Mouse (Mus musculus): ENCODE measurements around the gene Gm28053.

Gm28053 gene

DNA sequence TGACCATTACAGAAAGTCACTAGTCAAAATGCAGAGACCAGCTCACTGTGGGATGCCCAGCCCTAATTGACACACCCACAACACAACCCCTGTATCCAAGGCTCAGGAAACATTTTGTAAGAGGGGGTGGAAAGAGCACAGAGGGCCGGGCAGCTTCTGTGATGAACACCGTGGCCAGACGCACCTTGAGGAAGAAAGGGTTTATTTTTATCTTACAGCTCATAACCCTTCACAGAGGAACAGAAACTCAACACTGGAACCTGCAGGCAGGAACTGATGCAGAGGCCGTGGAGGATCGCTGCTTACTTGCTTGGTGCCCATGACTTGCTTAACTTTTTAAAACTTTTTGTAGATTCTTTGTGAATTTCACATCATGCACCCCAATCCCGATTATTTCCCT lies 25.4 kb upstream of the Gm28053 start:
- no peak for DNase-seq (ENCODE audit: low spot score)

DNA sequence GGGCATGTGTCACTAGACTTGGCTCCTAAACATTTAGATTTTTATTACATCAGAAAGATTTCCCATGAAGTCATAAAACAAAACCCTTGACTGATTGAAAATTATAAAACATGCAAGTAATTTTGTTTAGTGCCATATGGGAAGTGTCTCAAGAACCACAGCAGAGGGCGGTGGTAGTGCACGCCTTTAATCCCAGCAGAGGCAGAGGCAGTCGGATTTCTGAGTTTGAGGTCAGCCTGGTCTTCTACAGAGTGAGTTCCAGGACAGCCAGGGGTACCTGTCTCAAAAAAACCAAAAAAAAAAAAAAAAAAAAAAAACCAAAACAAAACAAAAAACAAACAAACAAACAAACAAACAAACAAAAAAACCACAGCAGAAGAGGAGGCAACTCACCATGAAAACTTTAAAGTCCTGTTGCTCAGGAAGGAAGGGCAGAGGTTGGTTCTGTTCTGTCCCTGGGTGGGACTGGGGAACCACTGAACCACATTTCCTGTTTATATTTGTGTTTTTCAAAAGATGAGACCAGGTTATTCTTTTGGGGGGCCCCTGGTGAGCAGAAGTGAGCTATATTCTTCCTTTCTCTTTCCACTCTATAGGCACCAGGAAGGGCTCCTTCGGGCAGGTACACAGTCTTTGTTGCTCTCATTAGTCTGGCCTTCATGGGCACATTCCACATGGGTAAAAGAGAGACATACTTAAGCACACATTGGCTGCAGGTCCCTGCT lies 21.4 kb upstream of the Gm28053 start:
- DNase-seq (ENCODE audit: low spot score): no peak

DNA sequence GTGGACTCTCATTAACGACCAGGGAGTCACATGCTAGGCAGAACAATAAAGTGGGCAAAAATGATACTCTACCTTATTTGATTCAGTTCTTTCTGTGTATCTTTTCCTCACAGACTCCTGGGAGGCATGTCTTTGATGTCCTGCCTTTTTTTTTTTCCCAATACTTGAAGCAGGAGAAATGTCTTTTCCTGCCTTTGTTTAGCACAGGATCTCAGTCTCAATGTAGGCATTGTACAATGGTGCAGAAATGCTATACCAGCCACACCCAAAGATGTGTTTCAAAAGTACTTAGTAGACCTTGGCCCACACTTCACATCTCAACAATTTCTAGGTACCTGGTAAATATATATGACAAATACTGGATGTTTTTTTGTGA lies 20.9 kb upstream of the Gm28053 start:
- DNase-seq (ENCODE audit: low spot score): no peak

DNA sequence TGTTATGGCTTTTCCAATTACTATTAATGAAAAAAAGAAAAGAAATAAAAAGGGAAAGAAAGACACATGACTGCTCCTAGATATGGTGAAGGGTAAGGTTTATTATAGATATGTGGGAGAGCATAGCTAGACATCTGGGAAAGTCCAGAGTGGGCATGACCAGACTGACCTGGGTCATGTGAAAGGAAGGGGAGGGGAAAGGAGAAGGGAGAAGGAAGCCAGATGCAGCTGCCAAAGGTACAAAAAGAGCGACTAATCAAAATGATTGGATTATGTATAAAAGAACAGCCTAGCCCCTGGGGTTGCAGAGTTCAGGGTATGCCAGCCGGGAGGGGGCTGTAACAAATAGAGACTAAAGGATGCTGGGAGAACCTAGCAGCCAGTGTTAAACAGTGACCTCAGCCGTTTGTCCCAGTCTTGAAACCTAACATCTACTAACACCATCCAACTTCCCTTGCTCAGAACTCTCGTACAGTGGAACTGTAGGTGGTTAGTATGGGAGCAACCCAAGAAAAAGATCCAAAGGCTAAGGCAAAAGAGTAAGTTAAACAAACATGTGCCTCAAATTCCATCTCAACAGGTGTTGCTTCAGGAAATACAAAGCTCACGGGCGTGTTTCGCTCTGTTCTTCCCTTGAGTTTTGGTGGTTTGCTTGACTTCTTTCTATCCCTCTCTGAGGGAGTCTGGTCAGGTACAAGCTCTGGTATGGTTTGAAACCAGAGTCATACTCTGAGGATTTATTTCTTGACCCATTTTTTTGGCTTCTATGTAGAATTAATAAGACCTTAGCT lies 20.1 kb upstream of the Gm28053 start:
- no peak for DNase-seq (ENCODE audit: low spot score)

DNA sequence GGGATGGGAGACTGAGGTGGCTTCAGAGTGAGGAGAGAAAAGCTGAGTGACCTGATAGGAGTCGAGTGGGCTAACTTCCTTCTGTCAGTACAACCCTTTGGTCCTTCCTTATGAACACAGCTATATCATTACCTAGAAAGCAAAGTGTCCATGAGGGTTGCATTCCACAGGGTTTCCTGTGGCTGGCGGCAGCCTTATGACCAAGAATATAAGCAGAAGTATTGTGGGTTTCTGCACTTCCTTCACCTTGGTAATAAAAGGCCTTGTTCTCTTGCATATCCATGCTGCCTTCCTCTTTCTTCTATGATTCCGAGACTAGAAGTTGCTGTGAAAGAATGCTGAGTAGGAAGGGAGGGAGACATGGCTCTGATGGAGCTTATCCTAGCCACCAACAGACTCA lies 19.5 kb upstream of the Gm28053 start:
- no peak for DNase-seq (ENCODE audit: low spot score)

DNA sequence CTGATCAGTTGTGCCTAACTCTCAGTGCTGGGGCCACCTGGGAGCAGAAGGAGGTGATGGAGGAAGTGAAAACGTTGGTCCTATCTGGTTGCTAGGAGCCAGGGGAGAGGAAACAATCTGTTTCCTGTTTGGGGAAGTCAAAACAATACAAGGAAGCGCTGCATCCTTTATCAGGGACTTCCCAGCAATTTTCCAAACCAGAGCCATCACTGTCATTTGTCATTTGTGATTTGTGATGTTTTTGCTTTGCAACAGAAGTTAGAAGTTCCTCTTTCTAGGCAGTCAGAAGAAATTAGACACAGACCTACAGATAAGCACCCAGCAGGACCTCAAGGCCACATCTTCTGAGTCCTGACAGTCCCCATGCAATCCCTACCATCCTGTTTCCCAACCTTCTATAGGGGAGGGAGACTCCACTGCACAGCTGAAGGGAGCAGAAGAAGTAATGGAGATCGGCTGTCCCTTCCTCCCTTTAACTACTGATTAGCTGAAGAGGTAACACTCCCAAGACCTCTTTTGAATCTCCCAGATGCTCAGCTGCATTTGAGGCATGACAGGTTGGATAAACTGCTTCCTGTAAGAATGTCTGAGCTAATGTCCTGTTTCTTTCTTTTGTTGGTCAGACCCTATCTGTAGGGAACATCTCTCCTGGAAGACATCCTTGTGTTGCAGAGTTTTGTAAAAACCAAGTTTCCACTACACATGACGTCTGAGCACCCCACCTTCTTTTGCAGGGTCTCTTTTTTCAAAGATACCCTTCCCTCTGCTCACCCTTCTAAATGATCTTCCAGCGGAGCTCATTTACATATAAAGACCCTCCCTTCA lies 17.9 kb upstream of the Gm28053 start:
- DNase-seq (ENCODE audit: low spot score): no peak

DNA sequence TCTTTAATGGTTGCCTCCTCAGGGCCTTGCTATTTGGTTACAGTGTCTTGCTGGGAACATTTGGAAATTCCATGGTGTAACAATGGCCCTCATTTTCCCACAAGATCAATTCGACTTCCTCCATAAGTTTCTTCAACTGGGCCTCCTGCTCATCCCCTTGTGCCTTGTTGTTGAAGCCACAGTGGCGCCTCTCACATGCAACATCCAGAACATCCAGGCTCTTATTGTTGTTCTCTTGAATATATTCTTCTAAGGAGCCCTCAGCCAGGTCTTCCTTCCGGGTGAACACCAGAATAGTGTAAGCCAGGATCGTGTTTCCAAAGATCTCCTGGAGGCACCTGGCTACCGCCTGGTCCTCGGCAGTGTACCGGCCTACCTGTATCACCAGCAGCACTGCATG lies 16.3 kb upstream of the Gm28053 start:
- no peak for DNase-seq (ENCODE audit: low spot score)

DNA sequence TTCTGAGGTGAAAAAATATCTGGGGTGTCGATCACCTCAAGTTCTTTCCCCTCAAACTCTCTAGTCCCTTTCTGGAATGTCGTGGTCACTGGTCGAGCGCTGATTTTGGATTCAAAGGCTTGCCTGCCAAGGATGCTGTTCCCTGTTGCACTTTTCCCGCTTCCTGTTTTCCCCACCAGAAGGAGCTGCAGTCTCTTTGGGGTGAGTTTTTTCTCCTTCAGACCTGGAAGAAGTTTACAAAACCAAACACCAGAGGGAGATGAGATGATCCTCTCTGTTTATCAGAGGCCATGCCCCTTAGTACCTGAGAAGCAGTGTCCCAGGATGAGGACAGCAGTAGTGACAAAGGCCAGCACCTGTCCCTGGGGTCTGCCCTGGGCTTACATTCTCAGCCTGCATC lies 15.8 kb upstream of the Gm28053 start:
- no peak for DNase-seq (ENCODE audit: low spot score)

DNA sequence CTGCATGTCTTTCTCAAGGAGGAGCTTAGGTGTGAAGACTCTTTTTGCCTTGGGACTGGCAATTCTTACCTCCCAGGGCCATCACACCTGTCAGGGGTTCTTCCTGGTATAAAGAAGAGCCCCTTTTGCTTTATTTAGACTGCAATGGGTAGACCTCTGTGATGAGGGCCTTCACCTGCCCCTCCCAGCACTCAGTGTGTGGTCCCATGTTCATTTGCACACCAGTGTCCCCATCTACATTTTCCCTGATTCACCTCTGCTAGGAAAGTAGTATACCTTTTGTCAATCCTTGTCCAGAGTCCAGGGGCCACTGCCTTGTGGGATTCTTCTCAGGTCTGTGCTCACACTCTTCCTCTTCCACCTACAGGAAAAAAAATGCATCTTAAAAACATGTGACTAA lies 14.3 kb upstream of the Gm28053 start:
- DNase-seq (ENCODE audit: low spot score): no peak

DNA sequence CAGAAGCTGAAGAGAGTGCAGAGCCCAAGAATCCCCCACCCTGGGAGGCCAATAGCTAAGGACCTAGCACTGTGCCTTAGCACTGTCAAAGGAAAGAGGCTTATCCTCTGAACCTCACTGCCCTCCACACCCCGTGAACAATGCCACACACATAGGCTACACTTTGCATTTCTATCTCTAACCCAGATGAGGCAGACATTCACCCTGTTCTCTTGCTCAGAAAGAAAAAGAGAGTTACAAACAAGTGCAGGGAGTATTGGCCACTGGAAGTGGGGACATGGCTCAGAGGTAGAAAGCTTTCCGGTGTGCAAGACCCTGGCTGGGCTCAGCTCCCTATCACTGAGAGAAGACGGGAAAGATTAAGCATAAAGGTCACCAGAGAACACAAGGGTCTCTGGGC lies 12.3 kb upstream of the Gm28053 start:
- no peak for DNase-seq (ENCODE audit: low spot score)

DNA sequence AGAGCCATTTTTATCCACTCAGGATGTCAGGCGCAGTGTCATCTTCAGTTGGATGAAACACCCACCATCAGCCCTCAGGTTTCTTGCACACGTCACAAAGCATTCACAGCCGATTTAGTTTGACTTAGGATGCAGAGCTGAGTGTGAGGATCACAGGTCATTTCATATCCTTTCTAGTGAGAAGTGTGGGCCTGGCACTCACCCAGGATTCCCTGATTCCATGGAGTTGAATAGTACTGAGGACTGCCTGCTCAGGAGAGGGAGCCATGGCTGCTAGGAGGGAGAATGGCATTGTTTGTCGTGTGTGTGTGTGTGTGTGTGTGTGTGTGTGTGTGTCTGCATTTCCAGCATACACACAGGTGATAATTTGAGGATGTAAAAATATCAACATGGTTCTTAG lies 1.9 kb downstream of the Gm28053 start:
- DNase-seq (ENCODE audit: low spot score): no peak

DNA sequence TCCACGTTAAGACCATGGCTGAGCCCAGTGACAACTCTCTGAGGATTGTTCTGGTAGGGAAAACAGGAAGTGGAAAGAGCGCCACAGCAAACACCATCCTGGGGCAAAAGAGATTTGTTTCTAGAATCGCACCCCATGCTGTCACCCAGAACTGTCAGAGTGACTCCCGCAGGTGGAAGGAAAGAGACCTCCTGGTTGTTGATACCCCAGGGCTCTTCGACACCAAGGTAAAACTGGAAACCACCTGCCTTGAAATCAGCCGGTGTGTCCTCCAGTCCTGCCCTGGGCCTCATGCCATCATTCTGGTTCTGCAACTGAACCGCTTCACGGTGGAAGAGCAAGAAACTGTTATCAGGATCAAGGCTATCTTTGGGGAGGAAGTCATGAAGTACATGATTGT lies 5.1 kb downstream of the Gm28053 start:
- DNase-seq (ENCODE audit: low spot score): no peak

DNA sequence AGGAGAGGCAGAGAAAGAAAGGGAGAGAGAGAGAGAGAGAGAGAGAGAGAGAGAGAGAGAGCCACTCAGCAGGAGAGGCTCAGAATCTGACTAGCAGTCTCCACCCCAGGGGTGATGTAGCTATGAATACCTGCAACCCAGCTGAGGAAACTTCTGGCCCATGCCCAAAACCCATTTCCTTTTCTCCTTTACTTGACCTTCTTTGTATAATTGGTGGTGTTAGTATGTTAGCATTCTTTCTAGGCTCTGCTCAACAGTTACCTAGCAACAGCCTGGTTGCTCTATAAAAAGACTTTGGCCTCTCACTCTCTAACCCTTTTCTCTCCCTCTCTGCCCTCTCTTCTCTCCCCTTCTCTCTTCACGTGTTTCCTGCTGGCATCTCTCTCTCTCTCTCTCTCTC lies 7.1 kb downstream of the Gm28053 start:
- DNase-seq (ENCODE audit: low spot score): no peak

DNA sequence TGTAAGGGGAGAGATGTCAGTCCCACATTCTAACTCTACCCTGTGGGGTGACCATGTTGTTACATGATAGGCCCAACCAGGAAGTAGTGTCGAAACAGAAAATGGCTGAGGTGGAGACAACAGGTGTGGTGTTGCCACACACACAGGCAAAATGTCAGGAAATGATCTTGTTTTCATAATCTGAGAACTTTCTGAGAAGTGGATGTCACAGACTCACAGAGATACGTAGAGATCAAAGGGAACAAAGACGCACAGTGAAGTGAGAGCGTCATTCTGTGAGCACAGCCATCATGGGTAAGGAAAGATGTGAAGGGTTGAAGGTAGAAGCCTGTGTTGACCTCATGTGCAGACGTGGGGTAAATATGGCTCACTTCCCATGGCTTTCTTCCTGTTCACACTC lies 9.4 kb downstream of the Gm28053 start:
- DNase-seq (ENCODE audit: low spot score): no peak

DNA sequence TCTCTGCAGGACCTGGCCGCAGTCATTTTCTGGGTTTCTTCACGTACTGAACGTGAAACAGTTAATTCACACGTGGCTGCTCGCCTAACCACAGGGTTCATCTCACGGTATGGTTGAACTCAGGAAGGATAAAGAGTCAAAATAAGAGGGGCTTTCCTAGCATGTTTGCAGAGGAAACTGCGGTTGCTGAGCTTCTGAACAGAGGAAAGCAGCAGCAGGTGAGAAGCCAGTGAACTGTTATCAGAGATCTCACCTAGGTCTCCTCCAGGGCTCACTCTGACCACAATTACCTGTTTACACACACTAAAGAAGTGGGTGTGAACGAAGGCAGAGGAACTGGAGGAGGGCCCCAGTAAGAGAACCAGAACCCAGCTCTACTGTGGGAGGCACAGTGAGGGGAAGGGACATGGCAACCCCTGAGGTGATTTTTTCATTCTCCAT lies 14.5 kb downstream of the Gm28053 start:
- DNase-seq (ENCODE audit: low spot score): no peak

DNA sequence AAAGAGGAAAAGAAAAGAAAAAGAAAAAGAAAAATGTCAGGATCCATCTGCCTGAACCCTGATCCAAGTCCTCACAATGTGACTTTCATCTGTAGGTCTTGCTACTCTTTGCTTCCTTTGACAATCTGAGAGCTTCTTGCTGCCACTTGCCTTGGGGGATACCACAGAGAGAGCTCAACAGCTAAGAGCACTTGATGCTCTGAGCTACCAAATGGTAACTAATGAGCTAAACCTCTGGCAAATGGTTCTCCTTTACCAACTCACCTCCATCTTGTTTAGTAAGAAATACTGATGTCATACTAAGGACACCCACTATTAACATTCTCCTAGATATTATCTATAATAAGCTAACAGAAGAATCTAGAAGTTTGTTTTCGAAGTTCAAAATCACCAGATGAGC lies 15.3 kb downstream of the Gm28053 start:
- no peak for DNase-seq (ENCODE audit: low spot score)

DNA sequence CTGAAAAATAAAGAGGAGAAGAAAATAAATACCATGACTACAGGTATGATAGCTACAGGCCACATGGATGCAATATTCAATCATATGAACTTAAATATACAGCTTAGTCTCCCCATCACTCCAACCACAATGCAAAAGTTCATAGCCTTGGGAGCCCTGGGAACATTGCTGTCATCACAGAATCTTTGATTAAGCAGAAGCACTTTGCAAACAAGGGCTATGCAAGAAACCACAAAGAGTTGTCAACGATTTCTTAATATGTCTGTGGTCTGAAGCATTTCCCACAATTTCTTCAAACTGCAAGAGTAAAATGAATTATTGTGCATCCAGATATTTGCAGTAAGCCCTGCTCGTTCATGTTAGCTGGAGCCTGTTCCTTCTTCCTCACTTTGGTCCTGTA lies 18.6 kb downstream of the Gm28053 start:
- DNase-seq (ENCODE audit: low spot score): no peak

DNA sequence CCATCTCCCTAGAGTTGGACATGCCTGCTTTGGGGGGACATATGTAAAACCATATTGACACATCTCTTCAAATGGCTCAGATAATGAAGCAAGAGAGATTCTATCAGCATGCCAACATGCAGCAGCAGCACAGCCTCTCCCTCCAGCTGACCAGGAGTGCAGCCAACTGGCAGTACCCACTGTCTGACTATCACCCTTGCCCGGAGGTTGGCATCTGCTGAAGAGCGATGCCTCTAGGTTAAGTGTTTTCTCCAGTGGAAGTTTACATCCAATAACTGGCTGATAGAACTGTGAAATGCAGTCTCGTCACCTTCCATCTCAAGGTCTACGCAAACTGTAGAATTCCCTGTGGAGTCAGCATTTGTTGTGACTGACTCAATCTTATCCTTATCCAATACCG lies 19.3 kb downstream of the Gm28053 start:
- DNase-seq (ENCODE audit: low spot score): no peak

DNA sequence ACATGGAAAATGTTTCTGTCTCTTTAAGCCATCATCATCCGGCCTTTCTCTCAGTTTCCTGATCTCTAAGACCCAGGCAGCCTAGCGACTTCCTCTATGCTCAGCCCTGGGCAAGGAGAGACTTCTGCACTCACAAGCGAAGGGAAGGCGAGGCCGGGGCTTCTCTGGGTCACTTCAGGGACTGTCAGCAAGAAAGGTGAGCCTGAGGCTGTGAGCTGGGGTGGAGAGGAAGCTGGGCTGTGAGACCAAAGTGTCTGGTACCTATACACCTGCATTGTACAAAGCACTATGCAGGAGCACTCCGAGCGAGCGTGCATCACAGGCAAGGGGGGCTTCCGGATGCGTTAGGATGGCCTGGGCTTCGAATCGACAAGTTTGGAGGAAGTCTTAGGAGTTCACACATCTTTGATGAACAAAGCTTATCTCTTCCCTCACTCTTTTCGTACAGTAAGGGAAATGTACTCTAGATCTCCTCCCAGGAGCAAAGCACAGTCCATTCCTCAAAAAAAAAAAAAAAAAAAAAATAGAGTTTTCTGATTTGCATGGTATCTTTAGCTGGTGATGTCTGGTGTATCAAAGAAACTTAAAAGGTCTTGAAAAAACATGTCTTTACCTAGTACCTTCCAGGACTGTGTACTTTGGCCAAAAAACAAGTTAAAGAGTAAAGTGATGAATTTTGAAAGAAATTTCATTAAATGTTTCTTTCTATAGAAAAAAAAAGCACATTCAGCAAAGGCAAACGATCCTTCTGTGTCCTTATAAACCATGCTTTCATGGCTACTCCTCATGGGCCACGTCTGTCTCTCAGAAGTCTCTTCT lies 20.8 kb downstream of the Gm28053 start, which contains the start of gene Gimap1:
Gimap1 (plus strand) TSS at position 94 of the 819 bp plus-strand sequence.
- no peak for DNase-seq (ENCODE audit: low spot score)

DNA sequence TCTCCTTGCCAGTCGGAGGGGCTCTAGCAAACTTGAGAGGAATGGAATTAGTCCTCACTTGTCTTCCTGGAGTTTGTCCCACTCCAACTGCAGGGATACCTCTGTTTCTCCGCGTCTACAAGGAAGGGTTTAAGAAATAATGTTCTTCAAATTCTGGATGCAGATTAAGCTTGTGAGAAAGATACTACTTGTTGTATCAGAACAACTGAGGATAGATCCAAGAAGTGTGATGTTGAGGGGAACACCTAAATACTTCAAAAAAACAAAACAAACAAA lies 21.3 kb downstream of the Gm28053 start:
- DNase-seq (ENCODE audit: low spot score): no peak

DNA sequence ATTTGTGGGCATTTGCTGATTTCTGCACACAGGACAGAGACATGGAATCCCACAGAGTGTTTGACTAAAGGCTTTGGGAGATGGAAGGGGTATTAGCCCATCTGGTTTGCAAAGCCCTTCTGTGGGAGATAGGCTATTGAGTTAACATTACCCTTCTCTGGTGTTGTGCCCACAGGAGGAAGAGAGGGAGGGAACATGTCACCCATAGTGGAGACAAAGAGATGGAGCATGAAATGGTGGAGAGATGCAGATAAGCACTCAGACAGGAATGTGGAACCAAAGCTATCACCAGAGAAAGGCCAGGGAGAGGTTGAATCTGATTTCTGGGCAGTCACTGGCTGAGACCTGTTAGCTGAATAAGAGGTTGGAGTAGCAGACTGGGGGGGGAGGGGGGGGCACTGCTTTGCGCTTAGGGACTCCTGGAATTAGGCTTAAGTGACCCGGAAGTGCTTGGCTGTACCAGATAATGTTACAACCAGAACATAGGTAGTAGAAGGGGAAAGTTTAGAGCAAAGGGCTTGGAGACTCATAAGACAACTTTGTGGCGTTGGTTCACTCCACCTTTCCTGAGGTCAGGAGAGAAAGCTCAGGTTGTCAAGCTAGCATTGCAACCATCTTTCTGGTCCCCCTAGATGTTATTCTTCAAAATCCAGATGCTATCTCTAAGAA lies 22.2 kb downstream of the Gm28053 start:
- no peak for DNase-seq (ENCODE audit: low spot score)

DNA sequence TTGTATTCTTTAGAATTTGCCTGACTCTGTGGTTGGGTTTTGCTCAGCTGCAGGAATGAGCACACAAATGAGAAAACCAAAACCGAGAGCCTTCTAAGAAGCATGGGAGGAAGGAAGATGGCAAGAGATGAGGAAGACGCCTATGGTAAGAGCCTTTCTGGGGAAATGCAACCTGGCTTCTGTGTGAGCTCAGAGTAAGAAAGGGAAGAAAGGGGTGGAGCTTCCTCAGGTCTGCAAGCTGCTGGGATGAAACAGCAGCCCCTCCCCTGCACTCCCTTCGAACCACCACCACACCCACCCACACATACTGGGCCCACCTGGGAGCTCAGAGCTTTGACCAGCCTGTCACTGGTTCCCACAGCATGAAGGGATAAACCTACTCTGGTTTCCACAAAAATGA lies 22.9 kb downstream of the Gm28053 start:
- no peak for DNase-seq (ENCODE audit: low spot score)

Data from ovary, postnatal 10 days (tissue).